Mouse (Mus musculus) urinary bladder, postnatal 25 days (tissue): ENCODE data around the gene Aurkb.
A peak's percentile ranks its signal among the peaks of the same experiment; 100 is the strongest.

Experiments used
- DNase-seq: peaks from one replicate; pipeline ENCODE4 v3.0.0; 2022; ENCODE audit warnings: low spot score

Gene Aurkb

GRCm38 (mm10) chr11:69064259-69065133 is 19.0 kb downstream of the Aurkb start:
- DNase-seq, result no peak

- no peak for DNase-seq
Measured at GRCm38 (mm10) chr11:69065394-69065925, 20.0 kb downstream of the Aurkb start.

GRCm38 (mm10) chr11:69066163-69066861 is 20.9 kb downstream of the Aurkb start:
- no peak for DNase-seq

GRCm38 (mm10) chr11:69066956-69067355 is 21.5 kb downstream of the Aurkb start:
- peak; percentile 76 for DNase-seq

- DNase-seq, result peak; percentile 26
Measured at GRCm38 (mm10) chr11:69067601-69068000, 22.2 kb downstream of the Aurkb start.

- no peak for DNase-seq
Measured at GRCm38 (mm10) chr11:69070093-69070492, 24.6 kb downstream of the Aurkb start.

- peak; percentile 94 for DNase-seq
Measured at GRCm38 (mm10) chr11:69070590-69071222, 25.3 kb downstream of the Aurkb start, which contains the start of gene Tmem107. Gene Tmem107 (plus strand): TSS chr11:69070806.

- no peak for DNase-seq
Measured at GRCm38 (mm10) chr11:69071262-69071661, 25.8 kb downstream of the Aurkb start.

- no peak for DNase-seq
Measured at GRCm38 (mm10) chr11:69072234-69072633, 26.8 kb downstream of the Aurkb start.

- DNase-seq, result no peak
Measured at GRCm38 (mm10) chr11:69072666-69073064, 27.2 kb downstream of the Aurkb start.

GRCm38 (mm10) chr11:69073065-69073888 is 27.8 kb downstream of the Aurkb start:
- peak; percentile 65 for DNase-seq

- no peak for DNase-seq
Measured at GRCm38 (mm10) chr11:69073951-69074775, 28.7 kb downstream of the Aurkb start.

GRCm38 (mm10) chr11:69074776-69075069 is 29.3 kb downstream of the Aurkb start:
- DNase-seq, result no peak

- no peak for DNase-seq
Measured at GRCm38 (mm10) chr11:69075764-69076479, 30.5 kb downstream of the Aurkb start.

- no peak for DNase-seq
Measured at GRCm38 (mm10) chr11:69076572-69076971, 31.1 kb downstream of the Aurkb start.

- DNase-seq, result no peak
Measured at GRCm38 (mm10) chr11:69077316-69077715, 31.9 kb downstream of the Aurkb start.

- DNase-seq, result no peak
Measured at GRCm38 (mm10) chr11:69078041-69078440, 32.6 kb downstream of the Aurkb start.

- DNase-seq, result no peak
Measured at GRCm38 (mm10) chr11:69078805-69079438, 33.5 kb downstream of the Aurkb start.

GRCm38 (mm10) chr11:69080102-69080854 is 34.8 kb downstream of the Aurkb start:
- DNase-seq, result no peak
